Mouse (Mus musculus): Measurements from ENCODE around the gene Cd6.

- TF ChIP-seq CTCF (IDR thresholded peaks at IDR 0.05; ENCODE audit: insufficient read depth, low read length) (no peak), POLR2A (IDR thresholded peaks at IDR 0.05; ENCODE audit: borderline replicate concordance, extremely low read depth, low read depth, low read length) (no peak)
Observed at GRCm38 (mm10) chr19:10805661-10806285, 24.1 kb downstream of the Cd6 start.

Data from lung, adult 2 months (tissue).